Mouse (Mus musculus): ENCODE measurements around the gene Grid2. TPM values are rescaled to one million over a fixed set of nuclear protein-coding genes. Genes with fewer than 3 reads are reported as not detected.
A peak's percentile ranks its signal among the peaks of the same experiment; 100 is the strongest.

Gene Grid2
- polyA plus RNA-seq, 3 experiments from 2014 or later = 0.11 to 0.16 TPM; not detected in 1

GRCm38 (mm10) chr6:64617417-64618135 lies 1361.9 kb downstream of the Grid2 start:
- no peak for ATAC-seq

GRCm38 (mm10) chr6:64623404-64623803 lies 1367.7 kb downstream of the Grid2 start:
- ATAC-seq = no peak

GRCm38 (mm10) chr6:64647661-64648060 lies 1392.0 kb downstream of the Grid2 start:
- no peak for ATAC-seq

GRCm38 (mm10) chr6:64648196-64648595 lies 1392.5 kb downstream of the Grid2 start:
- ATAC-seq = no peak

GRCm38 (mm10) chr6:64649296-64650226 lies 1393.9 kb downstream of the Grid2 start:
- peak; percentile 85 for ATAC-seq

GRCm38 (mm10) chr6:64650765-64651164 lies 1395.1 kb downstream of the Grid2 start:
- no peak for ATAC-seq

- no peak for ATAC-seq
Measured at GRCm38 (mm10) chr6:64671010-64671409, 1415.3 kb downstream of the Grid2 start.

- no peak for ATAC-seq
Measured at GRCm38 (mm10) chr6:64678815-64679214, 1423.1 kb downstream of the Grid2 start.

GRCm38 (mm10) chr6:64683974-64684373 lies 1428.3 kb downstream of the Grid2 start:
- no peak for ATAC-seq

GRCm38 (mm10) chr6:64684973-64685372 lies 1429.3 kb downstream of the Grid2 start:
- ATAC-seq = no peak

- no peak for ATAC-seq
Measured at GRCm38 (mm10) chr6:64688181-64688944, 1432.7 kb downstream of the Grid2 start.

- no peak for ATAC-seq
Measured at GRCm38 (mm10) chr6:64694688-64695087, 1439.0 kb downstream of the Grid2 start.

- no peak for ATAC-seq
Measured at GRCm38 (mm10) chr6:64703659-64704058, 1448.0 kb downstream of the Grid2 start.

GRCm38 (mm10) chr6:64727751-64728403 lies 1472.2 kb downstream of the Grid2 start:
- ATAC-seq = no peak

GRCm38 (mm10) chr6:64728499-64729198 lies 1473.0 kb downstream of the Grid2 start, which contains the start of gene Atoh1:
Gene Atoh1 (plus strand): TSS chr6:64729125.
- ATAC-seq = no peak

GRCm38 (mm10) chr6:64729231-64730011 lies 1473.7 kb downstream of the Grid2 start:
- ATAC-seq = no peak

GRCm38 (mm10) chr6:64730030-64730429 lies 1474.4 kb downstream of the Grid2 start:
- ATAC-seq = no peak

- ATAC-seq = no peak
Measured at GRCm38 (mm10) chr6:64730506-64731020, 1474.9 kb downstream of the Grid2 start.

- ATAC-seq = no peak
Measured at GRCm38 (mm10) chr6:64731126-64731525, 1475.5 kb downstream of the Grid2 start.

GRCm38 (mm10) chr6:64731621-64732320 lies 1476.1 kb downstream of the Grid2 start:
- ATAC-seq = no peak

All from inflammation-experienced regulatory T-cells, adult 6 months (primary cell).